Mouse (Mus musculus) liver, embryonic 11.5 days (tissue): Measurements from ENCODE around the gene Gm44596. TPM values are rescaled to one million over a fixed set of nuclear protein-coding genes. Genes with fewer than 3 reads are reported as not detected.
A peak's percentile ranks its signal among the peaks of the same experiment; 100 is the strongest.

Source experiments
- ATAC-seq: fragments of 200-750 bp; cut with Nextera tagmentation; replicated peaks from 2 replicates; pipeline ENCODE4 v1.8.0; 2017; ENCODE audit warnings: moderate number of reproducible peaks, mild to moderate bottlenecking, moderate TSS enrichment, moderate library complexity; ENCODE audit not compliant: low FRiP score
- DNase-seq: peaks from one replicate; pipeline ENCODE4 v3.0.0-alpha.2; 2017; ENCODE audit warnings: low spot score
- H3K27ac ChIP-seq: fragments of 300-500 bp; sonication (generic); 2 replicates; pipeline ENCODE4 v1.5.1; 2014; ENCODE audit warnings: mild to moderate bottlenecking, low read depth, low read length, control low read depth
- H3K27me3 ChIP-seq: fragments of 300-500 bp; sonication (generic); replicated peaks from 2 replicates; pipeline ENCODE4 v1.6.1; 2014; ENCODE audit warnings: low read length, mixed read lengths; ENCODE audit not compliant: control insufficient read depth, insufficient read depth
- H3K36me3 ChIP-seq: fragments of 300-500 bp; sonication (generic); 2 replicates; pipeline ENCODE4 v1.6.1; 2014; ENCODE audit warnings: mild to moderate bottlenecking, low read length, moderate library complexity, mixed read lengths; ENCODE audit not compliant: control insufficient read depth, insufficient read depth
- H3K4me1 ChIP-seq: fragments of 300-500 bp; sonication (generic); replicated peaks from 2 replicates; pipeline ENCODE4 v1.6.1; 2014; ENCODE audit warnings: low read length, mixed read lengths; ENCODE audit not compliant: control insufficient read depth, insufficient read depth
- H3K4me2 ChIP-seq: fragments of 300-500 bp; sonication (generic); 2 replicates; pipeline ENCODE4 v1.6.1; 2014; ENCODE audit warnings: mild to moderate bottlenecking, control low read depth, moderate library complexity
- H3K4me3 ChIP-seq: fragments of 300-500 bp; sonication (generic); 2 replicates; pipeline ENCODE4 v1.5.1; 2014; ENCODE audit warnings: low read depth, low read length, control low read depth
- H3K9ac ChIP-seq: fragments of 300-500 bp; sonication (generic); 2 replicates; pipeline ENCODE4 v1.6.1; 2014; ENCODE audit warnings: low read depth, low read length, control low read depth
- H3K9me3 ChIP-seq: fragments of 300-500 bp; sonication (generic); 2 replicates; pipeline ENCODE4 v1.6.1; 2016; ENCODE audit warnings: low read length, inconsistent platforms, mixed read lengths; ENCODE audit not compliant: control insufficient read depth
- WGBS: fragments of 180-500 bp; shearing (Covaris S2); extraction: QIAGEN DNeasy Blood & Tissue Kit; methylation state at CpG from one replicate; pipeline ENCODE4 v1.1.7; 2014; 5-methylcytosine and 5-hydroxymethylcytosine counted together
- polyA plus RNA-seq: library from polyadenylated mRNA; unstranded; fragments of >200 nt; fragmentation: Nextera tagmentation; extraction: Ambion mirVana; gene quantifications from 2 replicates; pipeline ENCODE4 v1.2.1, GENCODE M21; 2014

Gm44596 gene
- polyA plus RNA-seq, 1 experiment from 2014 or later = not detected

DNA sequence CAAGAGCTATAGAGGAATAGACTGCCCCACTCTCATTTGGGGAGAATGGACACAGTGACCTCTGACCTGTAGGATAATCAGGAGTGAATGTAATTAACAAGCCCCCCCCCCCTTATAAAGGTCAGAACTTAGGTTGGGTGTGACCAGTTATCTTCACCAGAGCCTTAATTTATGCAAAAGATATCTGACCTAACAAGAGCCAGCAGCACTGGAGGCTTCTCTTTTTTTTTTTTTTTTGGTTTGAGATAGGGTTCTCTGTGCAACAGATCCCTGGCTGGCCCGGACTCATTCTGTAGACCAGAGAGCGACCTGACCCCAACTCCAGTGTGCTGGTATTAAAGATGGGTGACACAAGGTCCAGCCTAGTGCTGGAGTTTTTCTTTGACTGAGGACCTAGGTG, 54.0 kb downstream of the Gm44596 start:
- no peak for DNase-seq
- peaks cover 51% of the 10 kb centered on the region for H3K36me3 ChIP-seq
- peaks cover 8% of the 10 kb centered on the region for H3K4me1 ChIP-seq
- WGBS = 74% methylated on average over 2 of the region's 2 CpGs
- no peak overlapping the region for H3K4me2 ChIP-seq
- H3K9ac ChIP-seq = no peak overlapping the region
- H3K4me3 ChIP-seq = no peak overlapping the region
- H3K9me3 ChIP-seq = no peaks in the 10 kb centered on the region
- H3K27me3 ChIP-seq = no peaks in the 10 kb centered on the region
- ATAC-seq = no peak
- no peak overlapping the region for H3K27ac ChIP-seq

DNA sequence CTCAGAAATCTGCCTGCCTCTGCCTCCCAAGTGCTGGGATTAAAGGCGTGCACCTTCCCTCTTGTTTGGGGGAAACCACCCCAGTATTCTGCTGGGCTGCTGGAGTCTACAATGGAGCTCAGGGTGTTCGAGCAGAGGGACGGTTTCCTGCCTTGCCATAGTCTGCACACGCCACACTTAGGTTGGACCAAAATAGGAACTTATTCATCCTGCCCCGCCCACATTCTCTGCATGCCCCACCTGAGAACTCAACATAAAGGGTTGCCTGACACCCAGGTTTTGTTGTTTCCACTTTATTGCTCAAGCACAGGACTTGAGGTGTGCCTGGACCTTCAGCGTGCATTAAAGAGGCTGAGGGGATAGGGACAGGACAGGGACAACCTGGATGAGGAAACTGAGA, 54.5 kb downstream of the Gm44596 start:
- Histone ChIP-seq H3K4me3 (no peak overlapping the region), H3K36me3 (peaks cover 57% of the 10 kb centered on the region), H3K27ac (no peak overlapping the region), H3K9ac (no peak overlapping the region), H3K4me2 (no peak overlapping the region), H3K27me3 (no peaks in the 10 kb centered on the region), H3K4me1 (peaks cover 8% of the 10 kb centered on the region), H3K9me3 (no peaks in the 10 kb centered on the region)
- no peak for ATAC-seq
- no peak for DNase-seq
- 88% methylated on average over 6 of the region's 6 CpGs for WGBS

DNA sequence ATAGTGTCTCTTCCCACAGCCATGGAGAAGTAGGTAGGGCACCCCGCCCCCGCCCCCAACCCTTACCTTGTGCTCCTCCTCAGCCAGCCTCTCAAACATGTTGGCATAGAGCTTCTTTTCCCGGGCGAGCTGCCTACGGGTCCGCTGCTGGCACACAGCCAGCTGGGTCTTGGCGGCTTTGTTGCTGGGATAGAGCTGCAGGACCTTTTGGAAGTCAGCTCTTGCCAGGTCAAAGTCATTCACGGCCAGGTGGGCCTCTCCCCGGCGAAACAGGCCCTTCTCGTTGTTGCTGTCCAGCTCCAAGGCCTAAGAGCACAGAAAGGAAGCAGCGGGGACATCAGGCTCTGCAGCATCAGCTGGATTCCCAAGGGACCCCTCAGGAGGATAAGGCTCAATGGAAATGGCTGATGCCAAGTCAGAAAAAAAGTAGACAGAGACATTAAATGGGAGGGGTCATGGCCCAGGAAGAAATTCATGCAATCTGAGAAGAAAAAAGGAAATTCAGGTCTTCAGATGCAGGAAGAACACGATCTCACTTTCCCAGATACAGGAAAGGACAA, 57.1 kb downstream of the Gm44596 start:
- H3K4me3 ChIP-seq = no peak overlapping the region
- H3K9me3 ChIP-seq = no peaks in the 10 kb centered on the region
- H3K9ac ChIP-seq = no peak overlapping the region
- WGBS = 93% methylated on average over 13 of the region's 13 CpGs
- ATAC-seq (no peak), DNase-seq (no peak)
- H3K4me1 ChIP-seq = peaks cover 15% of the 10 kb centered on the region
- H3K27ac ChIP-seq = no peak overlapping the region
- H3K36me3 ChIP-seq = peaks cover 73% of the 10 kb centered on the region
- H3K27me3 ChIP-seq = no peaks in the 10 kb centered on the region
- H3K4me2 ChIP-seq = no peak overlapping the region

DNA sequence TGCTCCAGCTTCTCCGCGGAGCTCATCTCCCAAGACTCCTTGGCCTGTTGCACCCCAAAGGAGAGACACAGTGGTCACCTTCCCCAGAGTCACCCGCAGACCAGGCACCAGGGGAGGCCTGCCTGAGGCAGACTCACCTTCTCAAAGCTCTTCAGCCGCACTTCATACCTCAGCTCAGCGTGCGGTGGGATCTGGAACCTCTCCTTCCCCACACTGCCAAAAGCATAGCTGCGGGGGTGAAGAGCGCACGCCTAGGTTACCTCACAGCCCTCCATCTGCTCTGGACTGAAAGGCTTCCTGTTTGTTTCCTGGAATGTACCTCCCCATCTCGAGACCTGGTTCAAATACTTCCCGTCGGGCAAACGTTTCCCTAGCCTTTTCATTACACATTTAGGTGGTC, 58.3 kb downstream of the Gm44596 start:
- Histone ChIP-seq H3K27ac (no peak overlapping the region), H3K9ac (no peak overlapping the region), H3K4me3 (no peak overlapping the region), H3K9me3 (no peaks in the 10 kb centered on the region), H3K4me1 (peaks cover 15% of the 10 kb centered on the region), H3K36me3 (peaks cover 70% of the 10 kb centered on the region), H3K27me3 (no peaks in the 10 kb centered on the region), H3K4me2 (no peak overlapping the region)
- DNase-seq = no peak
- 89% methylated on average over 13 of the region's 13 CpGs for whole genome bisulfite sequencing
- no peak for ATAC-seq

DNA sequence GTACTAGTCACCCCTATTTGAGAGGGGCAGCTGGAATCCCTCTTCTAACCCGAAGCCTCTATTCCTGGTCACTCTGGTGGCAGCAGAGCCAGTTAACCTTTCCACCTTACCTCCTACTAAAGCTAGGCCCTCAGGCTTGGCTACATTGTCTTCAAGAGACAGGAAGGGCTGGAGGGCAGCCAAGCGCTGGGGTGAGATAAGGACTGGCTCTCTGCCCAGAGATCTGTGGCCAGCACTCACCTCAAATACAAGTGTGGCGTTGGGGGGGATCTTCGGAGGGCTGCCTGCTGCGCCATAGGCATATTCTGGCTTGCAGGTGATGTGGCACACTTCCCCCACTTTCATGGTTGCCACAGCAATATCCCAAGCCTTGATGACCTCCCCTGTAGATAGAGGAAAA, 60.2 kb downstream of the Gm44596 start:
- peaks cover 16% of the 10 kb centered on the region for H3K4me1 ChIP-seq
- 66% methylated on average over 5 of the region's 5 CpGs for WGBS
- H3K9me3 ChIP-seq = no peaks in the 10 kb centered on the region
- no peak overlapping the region for H3K4me3 ChIP-seq
- no peak overlapping the region for H3K27ac ChIP-seq
- H3K27me3 ChIP-seq = no peaks in the 10 kb centered on the region
- H3K9ac ChIP-seq = no peak overlapping the region
- DNase-seq (no peak), ATAC-seq (no peak)
- H3K4me2 ChIP-seq = no peak overlapping the region
- H3K36me3 ChIP-seq = peaks cover 58% of the 10 kb centered on the region

DNA sequence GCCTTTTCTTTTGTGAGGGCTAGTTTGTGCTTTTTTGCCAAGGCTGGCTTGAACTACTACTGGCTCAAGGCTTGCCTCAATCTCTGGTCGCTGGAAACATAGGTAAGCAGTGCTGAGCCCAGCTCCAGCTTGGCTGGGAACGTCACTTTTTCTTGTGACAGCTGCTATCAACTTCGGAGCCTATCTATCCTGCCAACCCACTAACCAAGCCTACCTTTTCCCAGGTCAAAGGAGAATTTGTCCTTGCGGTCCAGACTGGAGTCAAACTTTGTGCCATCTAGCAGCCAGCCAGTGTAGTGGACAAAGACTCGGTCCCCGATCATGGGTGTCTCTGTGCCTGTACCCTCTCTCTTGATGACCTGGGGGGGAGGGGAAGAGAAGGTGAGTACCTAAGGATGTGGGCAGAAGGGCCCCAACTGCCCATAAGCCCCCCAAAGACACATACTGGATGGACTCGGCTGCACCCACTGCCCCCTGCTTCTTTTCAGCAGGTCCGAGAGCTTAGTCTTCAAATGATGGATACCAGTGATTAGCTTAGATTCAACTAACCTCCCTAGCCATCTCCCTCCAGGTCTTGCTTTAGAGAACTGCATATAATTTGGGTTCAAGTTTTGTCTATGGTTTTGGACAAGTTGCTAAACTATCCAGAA, 61.2 kb downstream of the Gm44596 start:
- peaks cover 49% of the 10 kb centered on the region for H3K36me3 ChIP-seq
- peak overlapping the region; percentile 99 for H3K9ac ChIP-seq
- DNase-seq = no peak
- peaks cover 16% of the 10 kb centered on the region for H3K4me1 ChIP-seq
- no peaks in the 10 kb centered on the region for H3K27me3 ChIP-seq
- no peak for ATAC-seq
- peak overlapping the region; percentile 74 for H3K4me2 ChIP-seq
- 80% methylated on average over 8 of the region's 8 CpGs for WGBS
- no peaks in the 10 kb centered on the region for H3K9me3 ChIP-seq
- H3K27ac ChIP-seq = peak overlapping the region; percentile 90; the same call in 1 of the 2 replicates
- peak overlapping the region; percentile 99 for H3K4me3 ChIP-seq

DNA sequence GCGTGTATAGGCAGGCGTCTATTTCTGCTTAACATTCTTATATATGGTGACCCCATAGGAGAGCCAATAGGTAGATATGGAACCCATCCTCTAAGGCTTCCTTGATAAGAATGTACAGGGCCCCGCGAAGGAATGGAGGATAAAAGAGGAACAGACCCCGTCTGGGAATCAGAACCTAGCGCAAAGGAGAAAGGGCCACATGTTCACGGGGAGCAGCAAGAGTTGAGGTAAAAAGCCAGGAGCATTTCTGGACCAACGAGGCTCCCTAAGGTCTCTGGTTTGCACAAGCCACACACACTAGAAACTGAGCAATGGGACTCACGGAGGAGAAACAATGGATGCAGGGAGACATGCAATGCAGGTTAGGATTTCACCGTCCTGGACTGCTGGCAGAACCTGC, 62.0 kb downstream of the Gm44596 start:
- peak overlapping the region; percentile 74 for H3K4me2 ChIP-seq
- peak overlapping the region; percentile 99 for H3K4me3 ChIP-seq
- ATAC-seq (no peak), DNase-seq (no peak)
- H3K27me3 ChIP-seq = no peaks in the 10 kb centered on the region
- under 1% methylated on average over 10 of the region's 10 CpGs for WGBS
- H3K9me3 ChIP-seq = no peaks in the 10 kb centered on the region
- H3K9ac ChIP-seq = peak overlapping the region; percentile 99
- H3K36me3 ChIP-seq = peaks cover 42% of the 10 kb centered on the region
- peaks cover 16% of the 10 kb centered on the region for H3K4me1 ChIP-seq
- peak overlapping the region; percentile 90 for H3K27ac ChIP-seq

DNA sequence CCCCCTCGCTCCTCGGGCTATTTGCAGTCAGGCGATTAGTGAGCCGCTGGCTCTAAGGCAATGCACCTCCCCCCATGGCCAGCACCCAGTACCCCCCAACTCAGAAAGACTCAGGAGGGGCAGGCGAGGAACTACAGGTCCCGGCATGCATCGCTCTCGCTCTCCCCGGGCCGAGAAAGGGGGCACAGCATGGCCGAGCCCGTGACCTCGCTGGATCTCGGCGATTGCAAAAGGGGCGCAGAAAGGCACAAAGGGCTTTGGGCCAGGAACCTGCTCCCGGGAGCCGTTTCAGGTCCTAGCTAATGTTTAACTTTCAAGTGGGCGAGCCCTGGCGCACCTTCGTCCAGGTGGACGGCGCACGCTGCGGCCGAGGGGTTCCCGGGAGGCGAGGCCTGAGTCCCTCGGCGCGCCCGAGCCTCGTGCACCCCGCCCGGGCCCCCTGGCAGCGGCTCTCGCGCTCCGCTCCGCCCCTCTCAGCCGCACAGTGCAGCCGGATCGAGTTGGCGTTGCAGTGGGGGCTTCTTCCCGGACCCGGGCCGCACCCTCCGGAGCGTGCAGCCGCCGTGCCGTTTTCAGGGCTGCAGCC, 62.5 kb downstream of the Gm44596 start:
- WGBS = under 1% methylated on average over 52 of the region's 52 CpGs
- DNase-seq (peak; percentile 81), ATAC-seq (peak; percentile 74)
- peak overlapping the region; percentile 74 for H3K4me2 ChIP-seq
- H3K4me1 ChIP-seq = peaks cover 16% of the 10 kb centered on the region
- H3K9me3 ChIP-seq = no peaks in the 10 kb centered on the region
- peak overlapping the region; percentile 90 for H3K27ac ChIP-seq
- peaks cover 36% of the 10 kb centered on the region for H3K36me3 ChIP-seq
- no peaks in the 10 kb centered on the region for H3K27me3 ChIP-seq
- H3K9ac ChIP-seq = peak overlapping the region; percentile 99
- H3K4me3 ChIP-seq = peak overlapping the region; percentile 99
